Mouse (Mus musculus): ENCODE results near the gene Cdh6. TPM values are rescaled to one million over a fixed set of nuclear protein-coding genes. Genes with fewer than 3 reads are reported as not detected.

The Cdh6 gene
- 33.8 and 34.8 TPM in 2 replicates for polyA plus RNA-seq (2015; fragmentation: Nextera tagmentation; extraction: Ambion mirVana)

- peak within 1 kb of the TSS; percentile 83 for H3K4me2 ChIP-seq (replicated peaks; ENCODE audit: low read depth, low read length)
- no peaks in the 10 kb centered on the region for H3K9me3 ChIP-seq (ENCODE audit: low read length)
- H3K4me3 ChIP-seq (ENCODE audit: low read length) = peak within 1 kb of the TSS; percentile 70
- no peaks in the 10 kb centered on the region for H3K36me3 ChIP-seq (ENCODE audit: insufficient read depth, low read length)
- H3K4me1 ChIP-seq (ENCODE audit: insufficient read depth, low read length) = peaks cover 18% of the 10 kb centered on the region
- H3K27me3 ChIP-seq (ENCODE audit: insufficient read depth, low read length) = peaks cover 13% of the 10 kb centered on the region; the same call in 1 of the 2 replicates
- peak; percentile 92 for ATAC-seq (ENCODE audit: low FRiP score, low TSS enrichment)
- peak within 1 kb of the TSS; percentile 71 for H3K9ac ChIP-seq (replicated peaks; ENCODE audit: low read length)
- WGBS = 0% methylated on average over 42 of the region's 42 CpGs
- peak within 1 kb of the TSS; percentile 85 for H3K27ac ChIP-seq (ENCODE audit: low read length)
Observed at GRCm38 (mm10) chr15:13173071-13173778, at the start of gene Cdh6. TSS of gene Cdh6 (minus strand) at chr15:13173675.

GRCm38 (mm10) chr15:13219727-13220454 is 46.4 kb upstream of the Cdh6 start:
- H3K4me3 ChIP-seq (ENCODE audit: low read length) = no peak overlapping the region
- no peaks in the 10 kb centered on the region for H3K9me3 ChIP-seq (ENCODE audit: low read length)
- H3K4me1 ChIP-seq (ENCODE audit: insufficient read depth, low read length) = no peaks in the 10 kb centered on the region
- H3K36me3 ChIP-seq (ENCODE audit: insufficient read depth, low read length) = no peaks in the 10 kb centered on the region
- no peaks in the 10 kb centered on the region for H3K27me3 ChIP-seq (ENCODE audit: insufficient read depth, low read length)
- H3K4me2 ChIP-seq (replicated peaks; ENCODE audit: low read depth, low read length) = no peak overlapping the region
- peak; percentile 42; the same call in 1 of the 2 replicates for ATAC-seq (ENCODE audit: low FRiP score, low TSS enrichment)
- H3K27ac ChIP-seq (ENCODE audit: low read length) = no peak overlapping the region
- H3K9ac ChIP-seq (replicated peaks; ENCODE audit: low read length) = no peak overlapping the region
- 68% methylated on average over 9 of the region's 9 CpGs for WGBS

GRCm38 (mm10) chr15:13217800-13218199 is 44.3 kb upstream of the Cdh6 start:
- Histone ChIP-seq H3K27ac (ENCODE audit: low read length) (no peak overlapping the region), H3K4me1 (ENCODE audit: insufficient read depth, low read length) (no peaks in the 10 kb centered on the region), H3K4me3 (ENCODE audit: low read length) (no peak overlapping the region), H3K9ac (replicated peaks; ENCODE audit: low read length) (no peak overlapping the region), H3K27me3 (ENCODE audit: insufficient read depth, low read length) (no peaks in the 10 kb centered on the region), H3K9me3 (ENCODE audit: low read length) (no peaks in the 10 kb centered on the region), H3K4me2 (replicated peaks; ENCODE audit: low read depth, low read length) (no peak overlapping the region), H3K36me3 (ENCODE audit: insufficient read depth, low read length) (no peaks in the 10 kb centered on the region)
- ATAC-seq (ENCODE audit: low FRiP score, low TSS enrichment) = no peak
- 90% methylated on average over 3 of the region's 3 CpGs for WGBS

- Histone ChIP-seq H3K4me1 (ENCODE audit: insufficient read depth, low read length) (no peaks in the 10 kb centered on the region), H3K9me3 (ENCODE audit: low read length) (no peaks in the 10 kb centered on the region), H3K27ac (ENCODE audit: low read length) (no peak overlapping the region), H3K4me3 (ENCODE audit: low read length) (no peak overlapping the region), H3K4me2 (replicated peaks; ENCODE audit: low read depth, low read length) (no peak overlapping the region), H3K27me3 (ENCODE audit: insufficient read depth, low read length) (no peaks in the 10 kb centered on the region), H3K36me3 (ENCODE audit: insufficient read depth, low read length) (no peaks in the 10 kb centered on the region), H3K9ac (replicated peaks; ENCODE audit: low read length) (no peak overlapping the region)
- no peak for ATAC-seq (ENCODE audit: low FRiP score, low TSS enrichment)
- 92% methylated on average over 1 of the region's 1 CpGs for WGBS
Observed at GRCm38 (mm10) chr15:13217161-13217560, 43.7 kb upstream of the Cdh6 start.

GRCm38 (mm10) chr15:13212956-13213355 is 39.5 kb upstream of the Cdh6 start:
- no peak overlapping the region for H3K9ac ChIP-seq (replicated peaks; ENCODE audit: low read length)
- H3K36me3 ChIP-seq (ENCODE audit: insufficient read depth, low read length) = no peaks in the 10 kb centered on the region
- no peaks in the 10 kb centered on the region for H3K4me1 ChIP-seq (ENCODE audit: insufficient read depth, low read length)
- H3K4me3 ChIP-seq (ENCODE audit: low read length) = no peak overlapping the region
- no peaks in the 10 kb centered on the region for H3K9me3 ChIP-seq (ENCODE audit: low read length)
- WGBS = 96% methylated on average over 1 of the region's 1 CpGs
- H3K4me2 ChIP-seq (replicated peaks; ENCODE audit: low read depth, low read length) = no peak overlapping the region
- ATAC-seq (ENCODE audit: low FRiP score, low TSS enrichment) = no peak
- H3K27ac ChIP-seq (ENCODE audit: low read length) = no peak overlapping the region
- H3K27me3 ChIP-seq (ENCODE audit: insufficient read depth, low read length) = no peaks in the 10 kb centered on the region

- Histone ChIP-seq H3K9ac (replicated peaks; ENCODE audit: low read length) (no peak overlapping the region), H3K36me3 (ENCODE audit: insufficient read depth, low read length) (no peaks in the 10 kb centered on the region), H3K27ac (ENCODE audit: low read length) (no peak overlapping the region), H3K4me3 (ENCODE audit: low read length) (no peak overlapping the region), H3K9me3 (ENCODE audit: low read length) (no peaks in the 10 kb centered on the region), H3K27me3 (ENCODE audit: insufficient read depth, low read length) (no peaks in the 10 kb centered on the region), H3K4me2 (replicated peaks; ENCODE audit: low read depth, low read length) (no peak overlapping the region), H3K4me1 (ENCODE audit: insufficient read depth, low read length) (no peaks in the 10 kb centered on the region)
- 55% methylated on average over 4 of the region's 4 CpGs for WGBS
- ATAC-seq (ENCODE audit: low FRiP score, low TSS enrichment) = no peak
Observed at GRCm38 (mm10) chr15:13212027-13212685, 38.7 kb upstream of the Cdh6 start.

- Histone ChIP-seq H3K9me3 (ENCODE audit: low read length) (no peaks in the 10 kb centered on the region), H3K27me3 (ENCODE audit: insufficient read depth, low read length) (no peaks in the 10 kb centered on the region), H3K9ac (replicated peaks; ENCODE audit: low read length) (no peak overlapping the region), H3K36me3 (ENCODE audit: insufficient read depth, low read length) (no peaks in the 10 kb centered on the region), H3K4me3 (ENCODE audit: low read length) (no peak overlapping the region), H3K4me2 (replicated peaks; ENCODE audit: low read depth, low read length) (no peak overlapping the region), H3K4me1 (ENCODE audit: insufficient read depth, low read length) (no peaks in the 10 kb centered on the region), H3K27ac (ENCODE audit: low read length) (no peak overlapping the region)
- 72% methylated on average over 6 of the region's 6 CpGs for WGBS
- peak; percentile 87 for ATAC-seq (ENCODE audit: low FRiP score, low TSS enrichment)
Observed at GRCm38 (mm10) chr15:13210186-13210585, 36.7 kb upstream of the Cdh6 start.

- no peaks in the 10 kb centered on the region for H3K27me3 ChIP-seq (ENCODE audit: insufficient read depth, low read length)
- H3K9me3 ChIP-seq (ENCODE audit: low read length) = no peaks in the 10 kb centered on the region
- no peak for ATAC-seq (ENCODE audit: low FRiP score, low TSS enrichment)
- H3K4me1 ChIP-seq (ENCODE audit: insufficient read depth, low read length) = no peaks in the 10 kb centered on the region
- WGBS = 84% methylated on average over 7 of the region's 7 CpGs
- no peak overlapping the region for H3K9ac ChIP-seq (replicated peaks; ENCODE audit: low read length)
- H3K27ac ChIP-seq (ENCODE audit: low read length) = no peak overlapping the region
- H3K4me2 ChIP-seq (replicated peaks; ENCODE audit: low read depth, low read length) = no peak overlapping the region
- H3K4me3 ChIP-seq (ENCODE audit: low read length) = no peak overlapping the region
- no peaks in the 10 kb centered on the region for H3K36me3 ChIP-seq (ENCODE audit: insufficient read depth, low read length)
Observed at GRCm38 (mm10) chr15:13208716-13209115, 35.2 kb upstream of the Cdh6 start.

GRCm38 (mm10) chr15:13196237-13196636 is 22.8 kb upstream of the Cdh6 start:
- WGBS = 53% methylated on average over 1 of the region's 1 CpGs
- Histone ChIP-seq H3K9me3 (ENCODE audit: low read length) (no peaks in the 10 kb centered on the region), H3K27ac (ENCODE audit: low read length) (no peak overlapping the region), H3K4me2 (replicated peaks; ENCODE audit: low read depth, low read length) (no peak overlapping the region), H3K36me3 (ENCODE audit: insufficient read depth, low read length) (no peaks in the 10 kb centered on the region), H3K4me3 (ENCODE audit: low read length) (no peak overlapping the region), H3K4me1 (ENCODE audit: insufficient read depth, low read length) (peaks cover 6% of the 10 kb centered on the region; the same call in 1 of the 2 replicates), H3K27me3 (ENCODE audit: insufficient read depth, low read length) (no peaks in the 10 kb centered on the region), H3K9ac (replicated peaks; ENCODE audit: low read length) (no peak overlapping the region)
- ATAC-seq (ENCODE audit: low FRiP score, low TSS enrichment) = no peak

All from kidney, embryonic 16.5 days (tissue).